Mouse (Mus musculus) limb, embryonic 12.5 days (tissue): ENCODE data around the gene Kcnk6. TPM values are rescaled to one million over a fixed set of nuclear protein-coding genes. Genes with fewer than 3 reads are reported as not detected.
A peak's percentile ranks its signal among the peaks of the same experiment; 100 is the strongest.

Source experiments
- ATAC-seq: fragments of 200-750 bp; cut with Nextera tagmentation; 2 replicates; pipeline ENCODE4 v1.8.0; 2017; ENCODE audit warnings: low read depth, moderate TSS enrichment; ENCODE audit not compliant: insufficient number of reproducible peaks, insufficient read depth, low FRiP score, low TSS enrichment
- H3K27ac ChIP-seq: fragments of 300-500 bp; sonication (generic); 2 replicates; pipeline ENCODE4 v1.5.1; 2016; ENCODE audit warnings: mild to moderate bottlenecking, moderate library complexity
- H3K27me3 ChIP-seq: fragments of 300-500 bp; sonication (generic); 2 replicates; pipeline ENCODE4 v1.6.1; 2016; ENCODE audit warnings: mild to moderate bottlenecking, moderate library complexity
- H3K36me3 ChIP-seq: fragments of 300-500 bp; sonication (generic); 2 replicates; pipeline ENCODE4 v1.6.1; 2016; ENCODE audit warnings: mild to moderate bottlenecking, moderate library complexity
- H3K4me1 ChIP-seq: fragments of 300-500 bp; sonication (generic); replicated peaks from 2 replicates; pipeline ENCODE4 v1.6.1; 2016
- H3K4me2 ChIP-seq: fragments of 300-500 bp; sonication (generic); 2 replicates; pipeline ENCODE4 v1.6.1; 2016; ENCODE audit warnings: mild to moderate bottlenecking, moderate library complexity
- H3K4me3 ChIP-seq: fragments of 300-500 bp; sonication (generic); replicated peaks from 2 replicates; pipeline ENCODE4 v1.5.1; 2016; ENCODE audit warnings: mild to moderate bottlenecking
- H3K9ac ChIP-seq: fragments of 300-500 bp; sonication (generic); replicated peaks from 2 replicates; pipeline ENCODE4 v1.6.1; 2016; ENCODE audit warnings: mild to moderate bottlenecking, moderate library complexity
- H3K9me3 ChIP-seq: fragments of 300-500 bp; sonication (generic); 2 replicates; pipeline ENCODE4 v1.6.1; 2016; ENCODE audit warnings: mild to moderate bottlenecking, moderate library complexity
- WGBS: fragments of 180-500 bp; shearing (Covaris S2); methylation state at CpG from one replicate; pipeline ENCODE4 v1.1.7; 2016; 5-methylcytosine and 5-hydroxymethylcytosine counted together
- polyA plus RNA-seq: library from polyadenylated mRNA; unstranded; fragments of >200 nt; fragmentation: Nextera tagmentation; extraction: Ambion mirVana; gene quantifications from 2 replicates; pipeline ENCODE4 v1.2.1, GENCODE M21; 2016

Kcnk6 gene
- 1.0 and 1.4 TPM in 2 replicates for polyA plus RNA-seq

DNA sequence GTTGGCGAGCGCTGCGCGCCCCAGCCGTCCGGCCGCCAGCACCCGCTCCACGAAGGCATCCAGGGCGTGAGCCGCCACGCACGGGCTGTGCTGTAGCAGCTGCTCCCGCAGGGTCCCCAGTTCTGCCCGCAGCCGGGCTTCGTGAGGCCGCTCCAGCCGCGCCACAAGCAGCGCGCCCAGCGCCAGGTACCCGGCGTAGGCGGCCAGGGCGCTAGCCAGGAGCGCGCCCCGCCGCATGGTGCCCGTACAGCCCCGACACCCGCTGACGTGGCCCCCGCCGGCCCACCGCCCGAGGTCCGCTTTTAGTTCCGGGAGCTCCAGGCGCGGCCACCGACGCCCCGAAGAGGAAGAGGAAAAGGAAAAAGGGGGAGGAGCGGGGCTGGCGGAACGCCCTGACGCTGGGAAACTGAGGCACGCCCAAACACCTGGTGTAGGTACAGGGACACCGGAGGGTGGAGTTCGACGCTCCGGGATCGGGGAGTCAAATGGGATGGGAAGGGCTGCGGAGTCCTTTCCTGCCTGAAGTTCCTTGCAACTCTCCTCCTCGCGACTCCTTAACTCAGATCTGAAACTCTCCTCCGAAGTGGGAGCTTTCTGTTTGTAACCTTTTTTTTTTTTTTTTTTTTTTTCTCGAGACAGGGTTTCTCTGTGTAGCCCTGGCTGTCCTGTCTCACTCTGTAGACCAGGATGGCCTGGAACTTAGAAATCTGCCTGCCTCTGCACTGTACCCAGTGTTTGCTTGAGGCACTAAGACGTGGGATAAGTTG, at the start of gene Kcnk6:
Kcnk6 (minus strand) TSS at position 269 of the 767 bp plus-strand sequence.
- Histone ChIP-seq H3K27ac (no peak within 1 kb of the TSS), H3K36me3 (no peaks in the 10 kb centered on the region), H3K9ac (peak within 1 kb of the TSS; percentile 71), H3K9me3 (no peaks in the 10 kb centered on the region), H3K4me2 (peak within 1 kb of the TSS; percentile 97), H3K4me3 (peak within 1 kb of the TSS; percentile 60), H3K27me3 (peaks cover 58% of the 10 kb centered on the region), H3K4me1 (0 out of 2 replicates have a peak, but pooled peaks cover 3% of the 10 kb centered on the region)
- ATAC-seq = peak; percentile 52
- 2% methylated on average over 62 of the region's 62 CpGs for WGBS

DNA sequence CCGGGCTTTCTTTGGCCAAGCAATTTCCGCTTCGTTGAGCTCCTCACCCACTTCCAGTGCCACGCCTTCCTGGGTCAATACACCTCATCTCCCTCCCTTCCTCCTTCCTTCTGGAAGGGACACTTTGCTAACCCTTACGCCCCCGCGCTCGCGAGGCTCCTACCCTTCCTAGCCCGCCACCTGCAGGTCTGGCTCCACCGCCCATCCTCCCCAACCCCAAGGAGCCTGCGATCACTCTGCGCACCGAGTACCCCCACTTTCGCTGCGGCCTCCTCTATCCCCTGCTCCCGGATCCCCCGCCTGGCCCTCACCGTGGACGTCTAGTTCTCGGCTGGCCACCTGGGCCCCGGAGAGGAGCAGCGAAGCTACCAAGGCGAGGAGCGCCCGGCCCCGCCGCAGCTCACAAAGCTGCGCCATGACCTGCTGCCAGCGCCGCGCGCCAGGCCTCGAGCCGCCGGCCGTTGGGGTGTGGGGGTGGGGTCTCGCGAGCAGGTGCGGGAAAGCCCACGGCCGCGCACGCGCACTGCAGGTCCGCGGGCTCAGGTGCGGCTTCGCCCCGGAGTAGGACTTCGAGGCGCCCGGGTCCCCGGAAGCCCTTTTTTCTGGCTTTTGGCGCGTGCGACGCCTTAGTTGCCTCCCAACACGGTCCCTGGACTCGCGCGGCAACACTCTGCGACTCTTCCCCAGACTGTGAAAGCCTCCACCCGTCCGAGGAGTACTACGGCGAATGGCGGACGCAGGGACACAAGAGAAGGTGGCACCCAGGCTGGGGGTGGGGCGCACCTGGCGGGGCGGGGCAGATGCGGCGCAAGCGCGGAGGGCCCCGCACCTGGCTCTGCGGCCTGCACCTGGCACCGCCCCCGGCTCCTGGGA, 49.1 kb upstream of the Kcnk6 start, which contains the start of gene Spint2:
Spint2 (minus strand) TSS at position 712 of the 873 bp plus-strand sequence.
- Histone ChIP-seq H3K4me2 (peak within 1 kb of the TSS; percentile 98), H3K27me3 (peaks cover 42% of the 10 kb centered on the region), H3K27ac (0 out of 2 replicates have a peak within 1 kb of the TSS, but pooled peaks have one; percentile 35), H3K4me3 (peak within 1 kb of the TSS; percentile 58), H3K36me3 (no peaks in the 10 kb centered on the region), H3K9me3 (no peaks in the 10 kb centered on the region), H3K4me1 (peaks cover 23% of the 10 kb centered on the region), H3K9ac (peak within 1 kb of the TSS; percentile 62)
- ATAC-seq = peak; percentile 46; the same call in 1 of the 2 replicates
- under 1% methylated on average over 80 of the region's 80 CpGs for WGBS

DNA sequence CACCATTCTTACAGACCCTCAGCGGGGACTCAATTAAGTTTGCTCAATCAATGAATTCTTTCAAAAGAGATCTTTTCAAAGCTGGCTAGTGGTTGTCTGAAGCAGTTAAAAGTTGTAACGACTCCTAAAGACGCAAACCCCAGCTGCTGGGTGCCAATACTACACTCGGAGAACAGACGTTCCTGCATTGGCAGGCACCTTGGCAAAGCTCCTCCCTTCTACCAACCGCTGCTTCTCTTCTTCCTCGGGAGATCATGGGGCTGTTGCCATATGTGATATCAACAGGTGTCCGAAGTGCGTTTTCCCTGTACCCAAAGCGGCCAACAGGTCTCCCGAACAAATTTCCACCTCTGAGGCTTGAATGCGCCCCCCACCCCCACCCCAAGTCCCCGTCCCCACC, 48.5 kb upstream of the Kcnk6 start:
- 11% methylated on average over 13 of the region's 13 CpGs for WGBS
- Histone ChIP-seq H3K27ac (no peak overlapping the region), H3K36me3 (no peaks in the 10 kb centered on the region), H3K4me3 (peak overlapping the region; percentile 58), H3K9ac (peak overlapping the region; percentile 62; the same call in 1 of the 2 replicates), H3K27me3 (peaks cover 42% of the 10 kb centered on the region), H3K9me3 (no peaks in the 10 kb centered on the region), H3K4me2 (peak overlapping the region; percentile 98), H3K4me1 (peaks cover 29% of the 10 kb centered on the region)
- no peak for ATAC-seq

DNA sequence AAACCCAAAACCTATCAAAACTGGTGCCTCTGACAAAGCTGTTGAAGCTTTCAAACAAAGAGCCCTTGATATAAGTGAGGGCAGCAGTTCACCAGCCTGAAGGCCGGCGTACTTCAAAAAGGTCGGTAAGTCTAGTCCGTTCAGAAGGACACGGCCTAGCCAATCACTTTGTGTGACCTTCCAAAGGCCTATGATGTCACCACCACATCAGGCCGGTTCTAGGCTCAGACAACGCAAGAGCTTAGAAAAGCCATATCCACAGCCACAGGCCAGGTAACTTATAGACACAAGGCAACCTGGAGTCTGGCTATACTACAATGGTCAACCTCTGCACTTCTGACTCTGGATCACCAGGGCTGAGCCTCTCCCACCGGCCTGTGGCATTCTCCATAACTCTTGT, 47.6 kb upstream of the Kcnk6 start:
- 68% methylated on average over 8 of the region's 8 CpGs for WGBS
- Histone ChIP-seq H3K36me3 (no peaks in the 10 kb centered on the region), H3K4me1 (peaks cover 29% of the 10 kb centered on the region), H3K27me3 (peaks cover 42% of the 10 kb centered on the region), H3K4me2 (no peak overlapping the region), H3K27ac (no peak overlapping the region), H3K9ac (no peak overlapping the region), H3K4me3 (no peak overlapping the region), H3K9me3 (no peaks in the 10 kb centered on the region)
- ATAC-seq = no peak

DNA sequence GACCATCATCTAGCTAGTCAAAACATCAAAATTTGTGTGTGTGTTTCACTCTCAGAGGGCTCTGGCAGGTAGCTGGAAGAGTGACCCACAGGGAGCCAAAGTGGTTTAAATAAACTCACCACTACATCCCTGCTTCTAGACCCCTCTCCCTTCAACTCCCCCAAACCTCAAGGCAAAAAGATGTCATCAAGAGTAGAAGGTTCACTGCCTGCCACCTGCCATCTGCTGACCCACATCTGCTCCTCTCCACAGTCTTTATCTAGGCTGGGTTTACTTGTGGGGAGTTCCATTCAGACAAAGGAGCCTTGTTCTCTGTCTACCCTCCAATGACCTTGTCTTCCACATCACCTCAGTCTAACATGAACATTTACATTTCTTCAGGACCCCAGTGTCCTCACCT, 46.9 kb upstream of the Kcnk6 start:
- Histone ChIP-seq H3K36me3 (no peaks in the 10 kb centered on the region), H3K9ac (no peak overlapping the region), H3K4me1 (peaks cover 29% of the 10 kb centered on the region), H3K4me2 (no peak overlapping the region), H3K9me3 (no peaks in the 10 kb centered on the region), H3K27me3 (peaks cover 38% of the 10 kb centered on the region), H3K4me3 (no peak overlapping the region), H3K27ac (no peak overlapping the region)
- ATAC-seq = no peak

DNA sequence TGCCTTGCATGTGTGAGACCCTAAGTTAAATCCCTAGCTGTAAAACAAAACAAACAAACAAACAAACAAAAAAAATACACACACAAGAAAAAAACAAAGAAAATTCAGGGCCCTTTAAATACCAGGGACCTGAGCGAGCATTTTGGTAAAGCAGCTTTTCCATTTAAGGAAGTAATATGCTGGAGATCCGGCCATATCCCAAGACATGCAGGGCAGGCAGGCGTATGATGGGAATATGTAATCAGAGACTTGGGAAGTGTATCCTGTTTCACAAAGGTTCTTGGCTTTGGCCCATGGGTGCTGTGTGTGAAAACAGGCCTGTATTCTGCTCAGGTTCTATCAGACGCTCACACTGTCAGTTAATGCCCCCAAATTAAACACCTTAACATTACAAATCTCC, 45.2 kb upstream of the Kcnk6 start:
- no peaks in the 10 kb centered on the region for H3K9me3 ChIP-seq
- 86% methylated on average over 4 of the region's 4 CpGs for WGBS
- no peak overlapping the region for H3K9ac ChIP-seq
- H3K27me3 ChIP-seq = peaks cover 29% of the 10 kb centered on the region
- no peak for ATAC-seq
- no peak overlapping the region for H3K4me3 ChIP-seq
- no peaks in the 10 kb centered on the region for H3K36me3 ChIP-seq
- H3K27ac ChIP-seq = no peak overlapping the region
- no peak overlapping the region for H3K4me2 ChIP-seq
- H3K4me1 ChIP-seq = peaks cover 35% of the 10 kb centered on the region

DNA sequence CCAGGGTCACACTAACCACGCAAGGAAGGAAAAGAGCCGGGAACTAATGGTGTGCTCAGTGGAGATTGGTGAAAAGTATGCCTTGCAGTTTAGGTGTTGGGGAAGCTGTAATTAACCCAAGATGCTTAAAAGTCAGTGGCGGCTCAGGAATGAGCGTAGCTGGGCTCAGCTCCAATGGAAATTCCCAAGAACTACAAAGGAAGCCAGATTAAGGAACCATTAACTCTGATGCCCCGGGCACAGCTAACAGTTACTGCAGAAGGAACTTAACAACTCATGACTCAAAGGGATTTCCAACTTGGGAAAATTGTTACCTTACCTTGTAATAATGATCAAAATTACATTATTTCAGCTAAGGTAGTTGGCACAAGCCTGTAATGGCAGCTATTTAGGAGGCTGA, 44.4 kb upstream of the Kcnk6 start:
- 22% methylated on average over 5 of the region's 5 CpGs for WGBS
- Histone ChIP-seq H3K4me2 (no peak overlapping the region), H3K4me3 (no peak overlapping the region), H3K9me3 (no peaks in the 10 kb centered on the region), H3K27me3 (peaks cover 21% of the 10 kb centered on the region), H3K4me1 (peaks cover 29% of the 10 kb centered on the region), H3K36me3 (no peaks in the 10 kb centered on the region), H3K9ac (no peak overlapping the region), H3K27ac (peak overlapping the region; percentile 29; the same call in 1 of the 2 replicates)
- no peak for ATAC-seq

DNA sequence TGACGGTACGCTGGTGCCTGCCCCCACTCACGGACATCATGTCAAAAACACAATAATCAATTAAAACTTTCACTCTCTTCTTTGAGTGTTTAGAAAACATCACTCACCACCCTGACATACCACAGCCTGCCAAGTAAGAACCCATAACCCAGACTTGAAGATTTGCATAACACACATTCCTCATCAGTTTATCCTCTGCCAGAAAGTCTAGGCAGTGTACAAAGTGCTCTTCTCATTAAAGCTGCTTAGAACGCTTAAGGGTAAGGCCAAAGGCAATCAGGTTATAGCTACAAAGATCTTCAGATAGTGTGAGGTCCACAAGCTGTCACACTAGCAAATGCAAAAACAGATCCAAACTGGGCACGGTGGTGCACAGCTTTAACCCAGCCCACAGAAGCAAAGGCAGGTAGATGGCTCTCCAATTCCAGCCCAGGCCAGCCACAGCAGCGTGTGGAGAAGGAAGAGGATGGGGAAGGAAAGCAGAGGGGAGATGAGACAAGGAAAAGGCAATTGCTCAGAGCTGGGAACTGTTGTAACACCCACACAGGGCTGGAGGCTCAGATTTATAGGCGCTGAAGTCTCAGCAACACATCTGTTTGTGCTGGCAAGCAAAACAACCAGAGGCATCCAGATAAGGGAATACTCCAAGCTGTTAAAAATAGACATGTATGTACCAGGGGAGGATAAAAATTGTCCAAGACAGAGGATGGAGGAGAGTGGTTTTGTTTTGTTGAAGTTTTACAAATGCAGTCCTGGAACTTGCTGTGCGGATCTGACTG, 39.6 kb upstream of the Kcnk6 start:
- 65% methylated on average over 8 of the region's 8 CpGs for WGBS
- H3K27ac ChIP-seq = no peak overlapping the region
- H3K9me3 ChIP-seq = no peaks in the 10 kb centered on the region

DNA sequence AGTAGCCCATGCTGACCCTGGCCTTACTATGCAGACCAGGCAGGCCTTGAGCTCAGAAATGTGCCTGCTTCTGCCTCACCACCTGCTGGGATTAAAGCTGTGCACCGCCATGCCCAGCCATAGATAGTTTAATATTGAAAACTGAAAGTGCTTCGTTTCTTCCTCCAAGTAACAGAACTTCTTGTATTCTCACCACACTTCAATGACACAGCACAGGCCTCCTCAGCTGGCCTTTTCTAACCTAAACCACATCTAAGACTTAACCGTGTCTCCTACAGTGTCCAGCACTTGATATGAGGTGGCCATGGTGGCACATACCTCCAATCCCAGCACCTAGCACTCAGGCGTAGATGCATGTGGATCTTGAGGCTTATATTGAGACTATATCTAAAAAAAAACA, 38.1 kb upstream of the Kcnk6 start:
- ATAC-seq = no peak
- Histone ChIP-seq H3K9ac (no peak overlapping the region), H3K36me3 (no peaks in the 10 kb centered on the region), H3K27ac (no peak overlapping the region), H3K27me3 (no peaks in the 10 kb centered on the region), H3K4me3 (no peak overlapping the region), H3K4me2 (no peak overlapping the region), H3K4me1 (peaks cover 10% of the 10 kb centered on the region; the same call in 1 of the 2 replicates), H3K9me3 (no peaks in the 10 kb centered on the region)
- WGBS = 81% methylated on average over 4 of the region's 4 CpGs

More for the DNA sequence above, 39.6 kb upstream of the Kcnk6 start:
- H3K4me1 ChIP-seq = peaks cover 15% of the 10 kb centered on the region; the same call in 1 of the 2 replicates
- H3K36me3 ChIP-seq = no peaks in the 10 kb centered on the region
- no peak overlapping the region for H3K4me3 ChIP-seq
- no peak for ATAC-seq
- no peaks in the 10 kb centered on the region for H3K27me3 ChIP-seq
- H3K4me2 ChIP-seq = no peak overlapping the region
- H3K9ac ChIP-seq = no peak overlapping the region

DNA sequence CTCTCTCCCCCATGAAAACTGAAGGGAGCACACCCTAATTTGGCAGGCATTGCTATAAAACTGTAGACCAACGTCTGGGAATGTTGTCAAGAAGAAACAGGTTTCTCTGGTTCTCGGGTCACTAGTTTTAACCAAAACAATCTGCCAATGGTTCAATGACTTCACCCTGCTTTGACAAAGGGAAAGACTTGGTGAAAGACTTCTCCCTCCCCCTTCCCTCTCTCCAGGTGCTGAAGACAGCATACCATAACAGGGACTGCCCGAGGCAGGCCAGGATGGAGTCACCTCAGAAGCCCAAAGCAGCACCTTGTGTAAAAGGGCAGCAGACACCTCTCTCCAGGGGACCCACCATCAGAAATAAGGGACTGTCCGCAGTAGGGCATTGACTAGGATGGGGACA, 34.6 kb upstream of the Kcnk6 start:
- WGBS = 38% methylated on average over 4 of the region's 4 CpGs
- ATAC-seq = no peak
- H3K4me2 ChIP-seq = no peak overlapping the region

More for the DNA sequence above, 34.6 kb upstream of the Kcnk6 start:
- H3K9ac ChIP-seq = no peak overlapping the region
- H3K36me3 ChIP-seq = no peaks in the 10 kb centered on the region
- no peaks in the 10 kb centered on the region for H3K9me3 ChIP-seq
- H3K4me3 ChIP-seq = no peak overlapping the region
- no peak overlapping the region for H3K27ac ChIP-seq
- peaks cover 4% of the 10 kb centered on the region; the same call in 1 of the 2 replicates for H3K4me1 ChIP-seq
- H3K27me3 ChIP-seq = no peaks in the 10 kb centered on the region
